Mouse (Mus musculus) megakaryocyte, adult 5-6 weeks (primary cell): Measurements from ENCODE around the gene Acrv1. TPM values are rescaled to one million over a fixed set of nuclear protein-coding genes. Genes with fewer than 3 reads are reported as not detected.
"Not testable (repeated sequence)": the region's sequence is repeated elsewhere in the genome, so short reads cannot be mapped to it uniquely, and the experiment has no call there.

ENCODE experiments used
- ATAC-seq: 2 replicates; pipeline ENCODE4 v1.8.0; 2016; ENCODE audit warnings: mild to moderate bottlenecking, inconsistent platforms; ENCODE audit not compliant: poor library complexity, severe bottlenecking
- total RNA-seq, 2 experiments: library from RNA; stranded (forward) in 1 of 2; stranded (reverse) in 1 of 2; fragments of 153-499, 151-499 nt in 1 of 2; fragments of 221-1000, 200-1000 nt in 1 of 2; gene quantifications; 2 replicates each; pipeline versions ENCODE4 v1.2.3 to v1.2.4; 2015 to 2017

The Acrv1 gene
- total RNA-seq (2015) (not detected in 2 replicates), total RNA-seq (2017) (not detected in 2 replicates)

- ATAC-seq, result no peak
These were observed at the start of gene Acrv1 for GRCm38 (mm10) chr9:36692920-36693319. TSS of gene Acrv1 (plus strand) at chr9:36693220.

GRCm38 (mm10) chr9:36643276-36643675 lies 49.7 kb upstream of the Acrv1 start, which contains the start of gene A630095E13Rik:
TSS of gene A630095E13Rik (minus strand) at chr9:36643376.
- ATAC-seq, result not testable (repeated sequence)

GRCm38 (mm10) chr9:36681424-36681823 lies 11.6 kb upstream of the Acrv1 start:
- ATAC-seq, result no peak

- no peak for ATAC-seq
These were observed 5.7 kb upstream of the Acrv1 start for GRCm38 (mm10) chr9:36687329-36687728.

GRCm38 (mm10) chr9:36694276-36694675 lies 1.3 kb downstream of the Acrv1 start:
- ATAC-seq, result no peak

GRCm38 (mm10) chr9:36705923-36706322 lies 12.9 kb downstream of the Acrv1 start:
- ATAC-seq, result no peak

GRCm38 (mm10) chr9:36707304-36707703 lies 14.3 kb downstream of the Acrv1 start:
- no peak for ATAC-seq

GRCm38 (mm10) chr9:36716624-36717023 lies 23.6 kb downstream of the Acrv1 start:
- no peak for ATAC-seq

GRCm38 (mm10) chr9:36726131-36727033 lies 33.4 kb downstream of the Acrv1 start:
- ATAC-seq, result peak; percentile 91

- ATAC-seq, result 0 out of 2 replicates have a peak, but pooled peaks have one; percentile 5
These were observed 34.2 kb downstream of the Acrv1 start, which contains the start of gene Chek1 for GRCm38 (mm10) chr9:36727034-36727755. TSS of gene Chek1 (minus strand) at chr9:36727065.

Other genes starting within 250 kb of the Acrv1 start
- gene Gm9513, start 217.6 kb upstream of the Acrv1 start, total RNA-seq (2015), result not detected in 2 replicates
- not detected in 2 replicates for gene Gm9513, start 217.6 kb upstream of the Acrv1 start, total RNA-seq (2017)
- gene Gm5615, start 151.3 kb upstream of the Acrv1 start, total RNA-seq (2015), result not detected in 2 replicates
- gene Gm5615, start 151.3 kb upstream of the Acrv1 start, total RNA-seq (2017), result not detected in 2 replicates
- gene Gm17689, start 110.6 kb upstream of the Acrv1 start, total RNA-seq (2015), result not detected in 2 replicates
- not detected in 2 replicates for gene Gm17689, start 110.6 kb upstream of the Acrv1 start, total RNA-seq (2017)
- not detected in 2 replicates for gene A630095E13Rik, start 49.8 kb upstream of the Acrv1 start, total RNA-seq (2015)
- not detected in 2 replicates for gene A630095E13Rik, start 49.8 kb upstream of the Acrv1 start, total RNA-seq (2017)
- gene Chek1, start 33.8 kb downstream of the Acrv1 start, total RNA-seq (2015), result 13.1 and 21.0 TPM in 2 replicates
- gene Chek1, start 33.8 kb downstream of the Acrv1 start, total RNA-seq (2017), result 19.7 and 33.2 TPM in 2 replicates
- gene Stt3a, start 74.5 kb downstream of the Acrv1 start, total RNA-seq (2015), result 203 and 208 TPM in 2 replicates
- gene Stt3a, start 74.5 kb downstream of the Acrv1 start, total RNA-seq (2017), result 453 and 508 TPM in 2 replicates
- gene Ei24, start 104.2 kb downstream of the Acrv1 start, total RNA-seq (2015), result 35.4 and 37.6 TPM in 2 replicates
- gene Ei24, start 104.2 kb downstream of the Acrv1 start, total RNA-seq (2017), result 31.8 and 32.5 TPM in 2 replicates
- gene Fez1, start 128.6 kb downstream of the Acrv1 start, total RNA-seq (2015), result 0.52 TPM in 1 of 2 replicates, not detected in the other
- gene Fez1, start 128.6 kb downstream of the Acrv1 start, total RNA-seq (2017), result 0.18 TPM in 1 of 2 replicates, not detected in the other